Mouse (Mus musculus): ENCODE results near the gene Hist1h2ae. TPM values are rescaled to one million over a fixed set of nuclear protein-coding genes. Genes with fewer than 3 reads are reported as not detected.

Gene Hist1h2ae
- polyA plus RNA-seq (2012; ENCODE audit: insufficient read depth, insufficient read length, missing spikeins): not detected in 2 replicates

DNA sequence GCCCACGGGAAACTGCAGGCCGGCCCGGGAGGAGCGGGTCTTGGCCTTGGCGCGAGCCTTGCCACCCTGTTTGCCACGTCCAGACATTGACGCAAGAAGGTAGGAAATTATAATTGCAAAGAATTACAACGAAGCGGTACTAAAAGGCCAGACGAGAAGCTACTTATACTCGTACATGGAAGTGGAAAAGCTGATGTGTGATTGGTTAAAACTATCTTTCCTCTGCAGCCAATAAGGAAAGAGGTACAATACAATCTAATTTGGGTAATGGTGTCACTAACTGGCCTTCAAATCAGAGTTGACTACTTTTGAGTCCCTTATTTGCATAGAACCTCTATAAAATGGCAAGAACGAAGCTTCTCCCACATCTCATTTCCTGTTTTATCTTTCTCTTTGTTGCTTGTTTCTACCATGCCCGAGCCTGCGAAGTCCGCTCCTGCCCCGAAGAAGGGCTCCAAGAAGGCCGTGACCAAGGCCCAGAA, at the start of gene Hist1h2ae, which contains the start of gene Hist1h2bg:
Hist1h2ae (minus strand) TSS at position 199 of the 482 bp plus-strand sequence.
Hist1h2bg (plus strand) TSS at position 375 of the 482 bp plus-strand sequence.
- peak within 1 kb of the TSS; percentile 61 for H3K4me3 ChIP-seq (ENCODE audit: insufficient read depth, low read depth, low read length)
- peak within 1 kb of the TSS; percentile 74; the same call in 1 of the 2 replicates for H3K27ac ChIP-seq (replicated peaks; ENCODE audit: low read depth, low read length)

GRCm38 (mm10) chr13:23620056-23620732, 49.2 kb upstream of the Hist1h2ae start:
- H3K27ac ChIP-seq (replicated peaks; ENCODE audit: low read depth, low read length): peak overlapping the region; percentile 68
- H3K4me3 ChIP-seq (ENCODE audit: insufficient read depth, low read depth, low read length): peak overlapping the region; percentile 88; the same call in 1 of the 2 replicates
- H3K4me1 ChIP-seq (ENCODE audit: control insufficient read depth, insufficient read depth, insufficient read length, low read length): peaks cover 2% of the 10 kb centered on the region; the same call in 1 of the 2 replicates

More for the DNA sequence above, at the start of gene Hist1h2ae, which contains the start of gene Hist1h2bg:
- H3K4me1 ChIP-seq (ENCODE audit: control insufficient read depth, insufficient read depth, insufficient read length, low read length): 0 out of 2 replicates have a peak, but pooled peaks cover 2% of the 10 kb centered on the region

- H3K27ac ChIP-seq (replicated peaks; ENCODE audit: low read depth, low read length): no peak overlapping the region
- H3K4me1 ChIP-seq (ENCODE audit: control insufficient read depth, insufficient read depth, insufficient read length, low read length): no peaks in the 10 kb centered on the region
- H3K4me3 ChIP-seq (ENCODE audit: insufficient read depth, low read depth, low read length): no peak overlapping the region
These were observed 40.6 kb upstream of the Hist1h2ae start for GRCm38 (mm10) chr13:23611638-23612037.

- Histone ChIP-seq H3K4me1 (ENCODE audit: control insufficient read depth, insufficient read depth, insufficient read length, low read length) (no peaks in the 10 kb centered on the region), H3K4me3 (ENCODE audit: insufficient read depth, low read depth, low read length) (no peak overlapping the region), H3K27ac (replicated peaks; ENCODE audit: low read depth, low read length) (no peak overlapping the region)
These were observed 39.4 kb upstream of the Hist1h2ae start for GRCm38 (mm10) chr13:23610393-23610792.

GRCm38 (mm10) chr13:23609844-23610243, 38.8 kb upstream of the Hist1h2ae start:
- H3K4me3 ChIP-seq (ENCODE audit: insufficient read depth, low read depth, low read length): no peak overlapping the region
- H3K27ac ChIP-seq (replicated peaks; ENCODE audit: low read depth, low read length): no peak overlapping the region
- H3K4me1 ChIP-seq (ENCODE audit: control insufficient read depth, insufficient read depth, insufficient read length, low read length): no peaks in the 10 kb centered on the region

DNA sequence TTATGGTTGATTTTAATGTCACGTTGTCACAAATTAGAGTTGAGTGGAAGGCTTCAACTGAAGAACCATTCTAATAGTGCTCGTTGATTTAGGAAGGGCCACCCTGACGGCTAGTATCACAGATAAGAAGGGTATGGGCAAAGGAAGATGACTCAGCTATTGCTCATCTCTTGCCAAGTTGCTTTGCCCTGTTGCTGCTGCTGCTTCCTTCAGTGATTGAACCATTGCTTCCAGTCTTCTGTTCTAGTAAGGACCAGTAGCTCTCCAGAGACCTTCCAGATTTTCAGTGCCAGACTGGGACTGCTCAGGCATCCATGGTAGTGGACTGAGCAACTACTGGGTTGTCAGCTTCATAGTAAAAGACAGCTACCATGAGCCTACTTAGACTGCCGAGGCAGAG, 38.2 kb upstream of the Hist1h2ae start:
- no peak overlapping the region for H3K4me3 ChIP-seq (ENCODE audit: insufficient read depth, low read depth, low read length)
- H3K4me1 ChIP-seq (ENCODE audit: control insufficient read depth, insufficient read depth, insufficient read length, low read length): no peaks in the 10 kb centered on the region
- no peak overlapping the region for H3K27ac ChIP-seq (replicated peaks; ENCODE audit: low read depth, low read length)

DNA sequence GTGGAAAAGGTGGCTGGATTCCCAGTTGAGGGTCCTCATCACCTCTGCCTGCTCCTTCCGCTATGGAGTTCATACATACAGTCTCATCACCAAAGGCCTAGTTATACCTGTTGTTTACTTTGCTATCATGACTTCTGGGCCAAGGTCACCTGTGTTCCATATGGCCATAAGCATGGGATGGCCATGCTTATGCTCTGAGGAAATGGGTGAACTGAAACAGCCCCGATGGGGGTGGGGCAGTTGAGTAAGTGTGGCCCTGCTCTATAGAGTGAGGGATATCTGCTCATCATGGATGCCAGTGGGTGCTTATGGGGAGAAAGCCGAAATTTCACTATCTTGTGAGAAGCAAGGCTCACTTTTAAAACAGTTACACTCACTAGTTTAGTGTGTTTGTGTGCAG, 34.0 kb upstream of the Hist1h2ae start:
- H3K27ac ChIP-seq (replicated peaks; ENCODE audit: low read depth, low read length): no peak overlapping the region
- no peaks in the 10 kb centered on the region for H3K4me1 ChIP-seq (ENCODE audit: control insufficient read depth, insufficient read depth, insufficient read length, low read length)
- no peak overlapping the region for H3K4me3 ChIP-seq (ENCODE audit: insufficient read depth, low read depth, low read length)

DNA sequence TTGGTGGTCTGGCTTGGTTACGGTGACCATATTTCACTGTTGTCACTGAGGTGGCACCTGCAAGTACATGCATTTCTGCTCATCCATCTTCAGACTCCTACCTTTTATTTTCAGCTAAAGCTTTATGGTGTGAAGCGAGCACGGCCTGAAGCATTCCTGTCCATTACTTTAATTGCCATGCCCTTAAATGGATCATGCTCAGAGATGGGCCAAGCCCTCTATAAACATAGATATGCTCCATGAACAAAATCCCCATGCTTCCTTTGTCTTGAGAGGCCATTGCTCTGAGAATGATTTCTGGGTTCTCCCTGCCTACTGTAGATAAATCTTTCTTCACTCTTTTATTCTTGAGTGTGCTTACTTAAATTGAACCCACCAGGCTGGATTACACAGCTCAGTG, 33.4 kb upstream of the Hist1h2ae start:
- no peak overlapping the region for H3K4me3 ChIP-seq (ENCODE audit: insufficient read depth, low read depth, low read length)
- no peak overlapping the region for H3K27ac ChIP-seq (replicated peaks; ENCODE audit: low read depth, low read length)
- H3K4me1 ChIP-seq (ENCODE audit: control insufficient read depth, insufficient read depth, insufficient read length, low read length): no peaks in the 10 kb centered on the region

DNA sequence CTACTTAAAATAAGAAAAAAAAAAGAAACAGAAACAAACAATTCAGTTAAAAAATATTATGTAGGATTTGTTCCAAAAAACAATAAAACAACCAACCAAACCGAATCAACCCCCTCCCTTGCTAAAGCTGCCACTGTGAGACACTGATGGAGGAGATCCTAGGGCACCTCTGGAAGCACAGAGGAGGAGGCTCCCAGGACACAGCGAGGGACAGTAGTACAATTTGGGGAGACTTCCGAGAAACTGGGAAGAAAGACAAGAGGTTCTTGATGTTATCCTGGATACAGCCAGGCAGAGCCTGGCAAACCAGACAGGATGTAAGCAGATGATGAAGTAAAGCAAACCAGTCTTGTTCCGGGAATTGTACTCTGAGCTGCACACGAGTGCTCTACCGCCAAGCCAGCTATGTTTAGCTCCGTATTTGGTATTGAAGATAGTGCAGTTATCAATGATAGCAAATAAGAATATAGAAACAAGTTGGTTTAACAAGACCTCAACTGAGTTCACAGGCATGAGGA, 32.2 kb upstream of the Hist1h2ae start:
- Histone ChIP-seq H3K4me1 (ENCODE audit: control insufficient read depth, insufficient read depth, insufficient read length, low read length) (no peaks in the 10 kb centered on the region), H3K4me3 (ENCODE audit: insufficient read depth, low read depth, low read length) (no peak overlapping the region)

GRCm38 (mm10) chr13:23597957-23598356, 26.9 kb upstream of the Hist1h2ae start:
- Histone ChIP-seq H3K4me1 (ENCODE audit: control insufficient read depth, insufficient read depth, insufficient read length, low read length) (peaks cover 3% of the 10 kb centered on the region; the same call in 1 of the 2 replicates), H3K4me3 (ENCODE audit: insufficient read depth, low read depth, low read length) (no peak overlapping the region), H3K27ac (replicated peaks; ENCODE audit: low read depth, low read length) (no peak overlapping the region)

More for the DNA sequence above, 32.2 kb upstream of the Hist1h2ae start:
- H3K27ac ChIP-seq (replicated peaks; ENCODE audit: low read depth, low read length): no peak overlapping the region

- H3K4me1 ChIP-seq (ENCODE audit: control insufficient read depth, insufficient read depth, insufficient read length, low read length): peaks cover 3% of the 10 kb centered on the region; the same call in 1 of the 2 replicates
- no peak overlapping the region for H3K4me3 ChIP-seq (ENCODE audit: insufficient read depth, low read depth, low read length)
- H3K27ac ChIP-seq (replicated peaks; ENCODE audit: low read depth, low read length): no peak overlapping the region
These were observed 24.8 kb upstream of the Hist1h2ae start for GRCm38 (mm10) chr13:23595622-23596372.

DNA sequence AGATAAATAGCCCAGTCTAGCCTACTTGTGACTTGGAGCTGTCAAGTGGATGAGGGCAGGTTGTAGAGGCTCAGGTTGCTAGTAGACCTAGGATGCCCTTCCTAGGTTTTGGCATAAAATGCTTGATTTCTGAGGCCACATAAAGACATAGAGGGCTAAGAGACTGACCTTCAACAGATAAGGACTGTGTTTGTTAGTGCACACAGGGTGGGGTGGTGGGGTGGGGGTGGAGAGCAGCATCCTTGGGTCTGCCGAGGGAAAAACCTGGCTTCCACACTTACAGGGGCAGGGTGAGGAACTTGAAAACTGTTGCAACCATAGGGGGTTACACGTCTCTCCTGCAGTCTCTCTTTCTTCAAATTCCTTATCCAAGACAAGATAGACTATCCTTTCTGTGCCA, 24.2 kb upstream of the Hist1h2ae start:
- peaks cover 3% of the 10 kb centered on the region; the same call in 1 of the 2 replicates for H3K4me1 ChIP-seq (ENCODE audit: control insufficient read depth, insufficient read depth, insufficient read length, low read length)
- H3K27ac ChIP-seq (replicated peaks; ENCODE audit: low read depth, low read length): no peak overlapping the region
- H3K4me3 ChIP-seq (ENCODE audit: insufficient read depth, low read depth, low read length): no peak overlapping the region

DNA sequence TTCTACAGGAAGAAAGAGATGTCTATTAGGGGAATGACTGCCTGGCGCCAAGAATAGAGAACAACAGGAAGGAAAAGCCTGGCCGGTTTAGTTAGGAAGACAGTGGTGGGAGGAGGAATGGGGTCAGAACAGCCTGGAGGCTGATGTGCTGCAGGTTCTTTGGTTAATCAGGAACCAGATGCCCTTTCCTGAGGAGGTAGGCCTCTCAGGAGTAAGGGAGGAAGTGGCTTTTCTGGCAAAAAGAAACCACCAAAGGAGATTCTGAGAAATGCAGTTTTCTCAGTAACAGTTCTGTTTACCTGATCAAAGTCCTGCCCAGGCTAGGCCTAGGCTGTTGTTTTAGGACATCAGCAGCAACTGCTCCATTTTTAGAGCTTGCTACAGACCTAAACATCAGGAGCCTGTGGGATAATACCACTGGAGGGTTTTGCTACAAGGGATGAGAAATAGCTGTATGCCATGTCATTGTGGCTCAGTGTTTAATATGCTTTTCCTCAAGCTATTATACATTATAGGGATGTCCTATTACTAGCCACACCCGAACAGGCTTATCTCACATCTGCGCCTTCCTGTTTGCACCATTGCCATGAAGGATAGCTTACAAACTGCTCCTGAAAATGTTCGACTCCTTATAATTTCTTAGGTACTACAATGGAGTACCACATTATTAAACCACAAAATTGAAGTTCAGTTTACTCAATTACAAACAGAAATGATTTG, 22.2 kb upstream of the Hist1h2ae start:
- no peak overlapping the region for H3K27ac ChIP-seq (replicated peaks; ENCODE audit: low read depth, low read length)
- no peak overlapping the region for H3K4me3 ChIP-seq (ENCODE audit: insufficient read depth, low read depth, low read length)
- peaks cover 3% of the 10 kb centered on the region; the same call in 1 of the 2 replicates for H3K4me1 ChIP-seq (ENCODE audit: control insufficient read depth, insufficient read depth, insufficient read length, low read length)

DNA sequence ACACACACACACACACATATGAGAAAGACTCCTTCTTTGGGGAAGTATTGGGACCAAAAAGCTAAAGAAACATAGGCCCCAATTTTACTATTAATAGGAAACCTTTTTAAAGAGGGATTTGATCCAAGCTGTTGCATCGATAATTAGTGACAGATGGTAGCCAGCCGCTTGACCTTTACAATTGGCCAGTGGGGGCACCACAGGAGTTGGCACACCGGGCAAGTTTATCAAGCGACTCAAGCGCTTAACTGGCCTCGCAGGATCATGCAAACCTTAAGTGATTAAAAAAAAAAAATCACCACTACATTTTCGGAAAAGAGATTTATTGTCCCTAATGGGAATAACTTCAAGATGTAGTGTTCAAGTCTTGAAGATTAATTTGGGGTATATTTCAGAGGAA, 21.6 kb upstream of the Hist1h2ae start:
- Histone ChIP-seq H3K4me3 (ENCODE audit: insufficient read depth, low read depth, low read length) (no peak overlapping the region), H3K27ac (replicated peaks; ENCODE audit: low read depth, low read length) (no peak overlapping the region)

More for the DNA sequence above, 21.6 kb upstream of the Hist1h2ae start:
- peaks cover 3% of the 10 kb centered on the region; the same call in 1 of the 2 replicates for H3K4me1 ChIP-seq (ENCODE audit: control insufficient read depth, insufficient read depth, insufficient read length, low read length)
